Mouse (Mus musculus): ENCODE data around the gene Pla2g2c.

Pla2g2c gene

DNA sequence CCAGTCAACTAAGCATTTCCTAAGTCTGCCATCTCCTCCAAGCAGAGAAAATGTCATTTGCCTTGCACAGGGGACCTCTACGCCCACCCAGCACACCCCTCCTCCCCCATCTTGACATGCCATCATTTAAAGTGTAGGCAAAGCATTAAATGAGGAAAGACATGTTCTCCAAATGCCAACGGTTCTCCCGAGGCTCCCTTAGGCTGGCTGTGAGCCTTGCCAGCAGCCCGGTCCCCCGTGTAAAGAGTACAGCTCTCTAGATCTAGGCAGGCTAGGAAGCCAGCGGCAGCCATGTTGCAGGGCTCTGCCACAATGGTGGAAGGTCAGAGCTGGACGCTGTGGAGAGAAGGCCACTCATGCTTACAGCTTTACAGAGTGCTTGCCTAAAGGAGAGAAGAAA lies 14.6 kb upstream of the Pla2g2c start:
- peak; percentile 73 for DNase-seq

GRCm38 (mm10) chr4:138710633-138711032 lies 14.0 kb upstream of the Pla2g2c start:
- DNase-seq = peak; percentile 99

- DNase-seq = no peak
Measured at GRCm38 (mm10) chr4:138711051-138711820, 13.4 kb upstream of the Pla2g2c start.

DNA sequence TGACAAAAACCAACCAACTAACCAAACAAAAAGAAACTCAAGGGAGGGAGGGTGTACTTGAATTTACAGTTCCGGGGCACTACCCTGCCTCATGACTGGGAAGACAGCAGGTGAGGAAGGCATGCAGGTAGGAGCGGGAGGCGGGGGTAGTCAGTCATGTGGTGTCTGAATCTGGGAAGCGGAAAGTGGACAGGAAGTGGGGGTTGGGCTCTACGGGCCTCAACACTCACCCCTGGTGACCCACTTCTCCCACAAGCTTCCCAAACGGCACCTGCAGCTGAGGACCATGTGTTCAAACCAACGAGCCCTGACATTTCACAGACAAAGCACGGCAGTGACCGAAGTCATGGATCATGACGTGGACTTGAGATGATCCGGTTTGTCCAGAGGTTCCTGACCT lies 12.5 kb upstream of the Pla2g2c start:
- DNase-seq = peak; percentile 51

GRCm38 (mm10) chr4:138712621-138713020 lies 12.0 kb upstream of the Pla2g2c start:
- DNase-seq = peak; percentile 57

DNA sequence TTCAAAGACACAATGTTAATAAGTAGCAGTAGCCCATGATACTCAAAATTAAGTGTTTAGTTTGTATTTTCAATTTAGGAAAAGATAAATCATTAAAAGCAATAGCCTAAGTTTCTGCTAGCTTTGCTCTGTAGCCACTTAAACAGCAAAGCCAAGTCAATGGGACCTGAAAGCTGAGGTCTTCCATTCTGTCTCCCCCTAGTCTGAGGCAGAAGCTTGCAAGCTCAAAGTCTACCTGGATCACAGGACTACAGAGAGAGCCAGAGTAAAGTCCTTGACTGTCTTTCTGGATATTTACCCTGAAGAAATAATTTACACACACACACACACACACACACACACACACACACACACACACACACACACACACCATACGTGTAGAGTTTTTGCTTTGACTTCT lies 10.4 kb upstream of the Pla2g2c start:
- DNase-seq = no peak

- DNase-seq = peak; percentile 42
Measured at GRCm38 (mm10) chr4:138716697-138717096, 7.9 kb upstream of the Pla2g2c start.

GRCm38 (mm10) chr4:138718586-138719263 lies 5.9 kb upstream of the Pla2g2c start:
- no peak for DNase-seq

DNA sequence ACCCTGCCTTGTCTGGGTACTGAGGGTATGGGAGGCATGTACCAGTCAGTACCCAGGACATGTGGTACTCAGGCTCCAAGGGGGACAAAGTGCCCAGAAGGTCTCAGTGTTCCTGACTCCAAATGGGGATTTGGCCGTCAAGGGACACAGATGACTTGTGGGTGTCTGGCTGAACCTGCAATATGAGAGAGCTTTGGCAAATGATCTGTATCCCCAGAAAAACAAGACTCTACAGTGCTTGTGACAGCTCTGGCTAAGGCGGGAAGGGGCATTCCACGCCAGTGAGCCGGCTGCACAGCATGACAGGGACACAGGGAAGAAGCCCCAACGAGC lies 5.4 kb upstream of the Pla2g2c start:
- no peak for DNase-seq

- DNase-seq = no peak
Measured at GRCm38 (mm10) chr4:138723493-138724281, 905 bp upstream of the Pla2g2c start.

- DNase-seq = peak; percentile 49
Measured at GRCm38 (mm10) chr4:138725127-138725461, 502 bp downstream of the Pla2g2c start.

- no peak for DNase-seq
Measured at GRCm38 (mm10) chr4:138725751-138726150, 1.2 kb downstream of the Pla2g2c start.

DNA sequence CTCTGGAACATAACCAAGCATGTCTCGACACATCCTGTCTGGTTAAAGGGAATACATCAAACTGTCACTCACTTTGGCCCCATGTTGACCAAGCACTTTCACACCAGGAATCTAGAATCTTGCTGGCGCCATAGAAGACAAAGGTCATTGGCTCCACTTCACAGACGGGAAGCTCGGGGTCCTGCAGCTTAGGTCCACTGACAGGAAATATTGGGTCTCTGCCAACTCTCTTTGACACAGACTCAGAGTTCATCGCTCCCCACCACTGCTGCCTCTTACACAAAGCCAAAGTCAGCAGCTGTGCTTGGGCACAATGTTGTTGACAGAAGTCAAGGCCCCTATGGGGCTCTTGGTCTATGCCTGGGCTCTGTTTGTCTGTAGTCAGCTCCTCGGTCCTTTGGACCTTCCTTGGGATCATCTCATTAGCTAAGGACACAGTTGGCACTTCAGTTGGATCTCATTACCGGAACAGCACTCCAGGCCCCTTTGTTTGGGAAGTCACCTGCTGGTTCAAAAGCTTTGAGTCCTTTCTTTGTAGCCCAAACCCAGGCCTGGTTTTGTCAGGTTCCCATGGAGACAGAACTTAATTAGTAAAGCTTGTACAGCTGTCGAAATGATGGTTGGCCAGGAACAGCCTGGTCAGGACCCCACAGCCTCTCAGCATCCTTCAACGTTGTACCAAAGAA lies 4.6 kb downstream of the Pla2g2c start:
- no peak for DNase-seq

GRCm38 (mm10) chr4:138734105-138734504 lies 9.5 kb downstream of the Pla2g2c start:
- DNase-seq = no peak

GRCm38 (mm10) chr4:138734863-138735262 lies 10.3 kb downstream of the Pla2g2c start:
- no peak for DNase-seq

- DNase-seq = no peak
Measured at GRCm38 (mm10) chr4:138737031-138737430, 12.4 kb downstream of the Pla2g2c start, which contains the start of gene Ubxn10. Ubxn10 (minus strand) TSS chr4:138737167.

GRCm38 (mm10) chr4:138739136-138739851 lies 14.7 kb downstream of the Pla2g2c start:
- DNase-seq = peak; percentile 50

DNA sequence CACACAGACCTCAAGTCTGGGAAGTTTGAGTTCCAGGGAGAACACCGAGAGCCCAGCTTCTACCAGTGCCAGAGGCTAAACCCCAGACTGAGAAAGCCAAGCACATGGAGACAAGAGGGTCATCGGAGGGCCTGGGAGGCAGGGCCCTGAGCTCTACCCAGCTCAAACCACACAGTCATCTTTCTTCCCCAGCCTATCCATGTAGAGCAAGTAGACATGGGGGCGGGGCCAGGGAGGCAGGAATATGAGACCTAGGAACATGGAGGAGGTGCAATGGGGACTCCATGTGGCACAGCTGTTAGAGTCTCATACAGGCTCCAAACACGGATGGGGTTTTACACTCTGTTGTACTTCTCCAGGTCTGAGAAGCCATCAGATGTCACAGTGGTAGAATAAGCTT lies 21.3 kb downstream of the Pla2g2c start:
- DNase-seq = no peak

DNA sequence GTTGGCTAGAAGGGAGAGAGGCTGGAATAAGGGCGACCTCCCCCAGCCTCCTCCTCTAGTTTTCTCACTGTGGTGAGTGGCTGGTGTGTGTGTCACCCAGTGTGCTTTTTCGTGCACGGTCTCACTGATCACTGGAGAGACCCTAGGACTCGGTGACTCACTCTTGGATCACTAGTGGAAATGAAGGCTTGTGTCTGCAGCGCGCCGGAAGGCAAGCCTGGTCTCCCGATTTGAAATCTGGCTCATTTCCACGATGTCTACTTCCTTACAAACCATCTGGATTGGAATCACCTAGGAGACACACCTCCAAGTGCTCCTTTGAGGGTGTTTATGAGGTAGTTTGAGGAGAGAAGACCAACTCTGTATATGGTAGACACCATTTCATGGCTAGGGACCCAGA lies 22.3 kb downstream of the Pla2g2c start:
- no peak for DNase-seq

DNA sequence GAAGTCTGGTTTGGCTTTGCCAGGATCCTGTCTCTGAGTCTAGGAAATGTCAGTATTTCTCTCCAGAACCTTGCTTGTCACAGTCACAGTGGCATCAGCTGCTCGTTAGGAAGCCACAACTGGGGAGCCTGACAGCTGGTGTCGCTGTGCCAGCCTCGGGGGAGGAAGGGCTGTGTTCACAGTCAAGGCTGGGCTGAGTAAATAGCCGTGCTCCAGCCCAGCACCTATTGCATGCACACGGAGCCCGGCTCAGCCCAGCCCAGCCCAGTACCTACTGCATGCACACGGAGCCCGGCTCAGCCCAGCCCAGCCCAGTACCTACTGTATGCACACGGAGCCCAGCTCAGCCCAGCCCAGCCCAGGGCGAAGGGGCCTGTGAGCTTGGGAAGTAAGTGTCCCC lies 23.3 kb downstream of the Pla2g2c start:
- DNase-seq = no peak

DNA sequence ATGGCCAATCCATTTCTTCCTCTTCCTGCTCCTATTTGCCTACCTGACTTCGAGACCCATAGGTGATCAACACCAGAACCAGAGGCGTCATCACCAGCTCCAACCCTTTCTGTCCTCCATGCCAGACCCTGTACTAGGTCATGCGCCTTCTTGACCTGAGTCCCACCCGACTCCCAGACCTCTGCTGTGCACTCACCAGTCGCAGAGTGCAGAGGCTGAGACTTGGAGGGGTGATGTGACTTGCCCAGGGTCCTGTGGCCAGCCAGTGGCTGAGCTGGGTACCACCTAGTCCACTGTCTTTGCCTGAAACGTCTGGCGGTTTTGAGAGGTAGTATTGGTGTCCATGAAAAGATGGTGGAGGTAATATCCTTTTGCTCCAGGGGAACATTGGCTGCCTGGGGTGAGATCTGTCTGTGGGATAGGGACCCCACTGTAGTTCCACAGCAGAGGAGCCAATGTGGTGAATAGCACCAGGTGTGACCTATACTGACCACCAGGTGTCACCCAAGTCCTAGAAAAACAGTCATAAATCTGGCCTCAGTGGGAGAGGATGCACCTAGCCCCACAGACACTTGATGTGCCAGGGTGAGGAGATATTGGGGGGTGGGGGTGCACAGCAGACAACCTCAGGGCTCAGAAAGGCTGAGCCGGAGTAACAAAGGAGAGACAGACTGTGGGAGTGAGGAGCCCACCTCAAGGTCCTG lies 23.9 kb downstream of the Pla2g2c start:
- DNase-seq = peak; percentile 50

DNA sequence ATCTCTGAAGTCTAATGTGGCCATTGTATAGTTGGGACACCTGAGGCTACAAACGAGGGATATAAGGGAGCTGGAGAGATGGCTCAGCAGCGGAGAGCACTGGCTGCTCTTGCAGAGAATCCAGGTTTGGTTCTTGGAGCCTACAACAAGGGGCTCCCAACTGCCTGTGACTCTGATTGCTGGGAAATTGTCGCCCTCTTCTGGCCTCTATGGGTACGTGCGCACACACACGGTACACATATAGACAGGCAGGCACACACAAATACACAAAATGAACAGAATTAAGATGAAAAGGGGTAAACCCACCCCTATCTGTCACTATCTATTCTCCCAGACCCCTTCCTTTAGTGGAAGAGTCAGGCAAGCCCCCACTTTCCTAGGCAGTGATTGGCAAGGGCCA lies 28.0 kb downstream of the Pla2g2c start:
- DNase-seq = no peak

Measured in cerebellum, adult 9-11 months (tissue).